Mouse (Mus musculus): ENCODE results near the gene Mt3. TPM values are rescaled to one million over a fixed set of nuclear protein-coding genes. Genes with fewer than 3 reads are reported as not detected.

The Mt3 gene
- total RNA-seq, 2 experiments from 2014 or later, result 0.78 to 1.8 TPM

DNA sequence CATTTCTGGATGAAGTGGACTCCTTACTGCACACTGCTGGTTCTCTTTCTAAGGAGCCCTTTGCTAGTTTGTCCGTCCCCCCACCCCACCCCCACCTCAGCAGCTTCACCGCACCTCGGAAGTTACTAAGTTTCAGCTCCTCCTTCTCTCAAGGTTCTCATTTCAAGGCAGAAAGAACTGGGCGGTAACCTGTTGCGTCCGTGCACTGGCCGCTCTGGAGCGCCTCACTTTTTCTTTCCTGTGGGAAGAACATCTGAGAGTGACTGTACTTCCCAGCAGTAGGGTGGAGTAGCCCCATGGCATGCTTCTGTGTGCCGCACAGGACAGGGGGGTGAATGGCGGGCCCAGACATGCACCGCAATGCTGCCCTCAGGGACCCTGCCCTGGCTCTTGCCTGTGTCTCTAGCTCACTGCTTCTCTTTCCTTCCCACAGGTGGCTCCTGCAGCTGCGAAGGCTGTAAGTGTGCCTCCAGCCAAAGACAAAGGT, 32.0 kb downstream of the Mt3 start:
- DNase-seq (ENCODE audit: low spot score), result no peak

DNA sequence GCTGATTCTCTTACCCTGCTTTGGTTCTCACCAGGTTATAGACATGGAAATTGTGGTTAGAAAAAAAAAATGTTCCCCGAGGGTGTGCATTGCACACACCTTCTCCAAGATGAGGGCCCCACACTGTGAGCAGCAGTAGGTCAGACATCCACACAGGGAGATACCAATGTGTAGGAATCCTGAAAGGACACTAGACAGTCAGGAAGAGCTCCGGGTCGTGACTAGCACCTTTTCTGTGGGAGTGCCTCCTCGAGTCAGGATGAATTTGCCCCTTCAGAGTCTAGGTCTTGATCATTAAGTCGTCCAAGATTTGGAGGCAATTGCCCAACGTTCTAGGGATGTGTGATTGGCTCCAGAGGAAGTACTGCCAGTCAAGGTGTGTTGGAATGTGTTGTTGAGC, 33.4 kb downstream of the Mt3 start:
- no peak for DNase-seq (ENCODE audit: low spot score)

DNA sequence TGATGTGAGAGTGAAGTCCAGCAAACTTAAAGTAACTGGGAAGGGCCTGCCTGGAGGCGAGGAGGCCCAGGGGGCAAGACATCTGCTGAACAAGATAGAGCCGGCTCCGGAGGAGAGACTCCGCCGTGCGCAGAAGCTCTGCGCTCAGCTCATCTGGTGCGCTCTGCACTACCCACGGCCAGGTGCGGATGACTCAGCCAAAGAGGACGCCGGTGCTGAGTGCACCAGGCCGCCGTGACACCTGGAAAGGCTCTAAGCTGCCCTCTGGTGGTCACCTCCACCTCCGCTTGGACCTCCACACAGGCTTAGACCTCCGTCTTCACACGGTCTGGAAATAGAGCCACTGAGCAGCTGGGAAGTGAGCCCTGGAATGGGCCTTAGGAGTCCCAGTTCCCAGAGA, 34.1 kb downstream of the Mt3 start:
- peak; percentile 82 for DNase-seq (ENCODE audit: low spot score)

DNA sequence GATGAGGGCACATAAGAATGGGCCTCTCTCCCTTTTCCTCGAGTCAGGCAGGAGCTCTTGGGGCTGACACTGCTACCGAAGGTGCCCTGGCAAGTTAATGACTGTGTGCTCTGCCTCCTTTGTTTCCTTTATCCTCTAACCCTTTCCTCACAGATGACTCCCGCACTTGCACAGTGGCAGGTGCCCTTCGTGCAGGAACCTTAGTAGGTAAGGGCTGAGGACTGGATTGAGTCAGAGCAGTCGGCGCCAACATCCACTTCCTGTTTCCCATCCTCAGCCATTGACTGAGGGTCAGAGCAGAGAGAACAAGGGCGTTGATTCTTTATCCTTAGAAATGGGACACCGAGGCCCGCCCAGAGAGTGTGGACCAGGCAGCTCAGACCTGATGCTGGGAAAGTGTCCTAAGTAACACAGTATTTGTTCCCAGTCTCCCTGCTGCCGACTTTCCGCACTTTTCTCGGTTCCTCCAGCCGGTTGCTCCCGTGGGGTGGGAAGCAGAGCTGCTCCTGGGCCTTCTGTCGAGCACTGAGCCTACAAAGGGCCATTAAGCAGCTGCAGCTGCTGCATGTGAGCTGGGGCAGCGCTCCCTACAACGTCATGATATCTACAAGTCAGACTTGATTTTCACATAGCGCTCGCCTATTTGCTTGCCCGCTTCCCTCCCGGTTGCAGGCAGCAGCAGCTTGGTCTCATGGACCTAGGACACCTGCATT, 35.0 kb downstream of the Mt3 start:
- no peak for DNase-seq (ENCODE audit: low spot score)

DNA sequence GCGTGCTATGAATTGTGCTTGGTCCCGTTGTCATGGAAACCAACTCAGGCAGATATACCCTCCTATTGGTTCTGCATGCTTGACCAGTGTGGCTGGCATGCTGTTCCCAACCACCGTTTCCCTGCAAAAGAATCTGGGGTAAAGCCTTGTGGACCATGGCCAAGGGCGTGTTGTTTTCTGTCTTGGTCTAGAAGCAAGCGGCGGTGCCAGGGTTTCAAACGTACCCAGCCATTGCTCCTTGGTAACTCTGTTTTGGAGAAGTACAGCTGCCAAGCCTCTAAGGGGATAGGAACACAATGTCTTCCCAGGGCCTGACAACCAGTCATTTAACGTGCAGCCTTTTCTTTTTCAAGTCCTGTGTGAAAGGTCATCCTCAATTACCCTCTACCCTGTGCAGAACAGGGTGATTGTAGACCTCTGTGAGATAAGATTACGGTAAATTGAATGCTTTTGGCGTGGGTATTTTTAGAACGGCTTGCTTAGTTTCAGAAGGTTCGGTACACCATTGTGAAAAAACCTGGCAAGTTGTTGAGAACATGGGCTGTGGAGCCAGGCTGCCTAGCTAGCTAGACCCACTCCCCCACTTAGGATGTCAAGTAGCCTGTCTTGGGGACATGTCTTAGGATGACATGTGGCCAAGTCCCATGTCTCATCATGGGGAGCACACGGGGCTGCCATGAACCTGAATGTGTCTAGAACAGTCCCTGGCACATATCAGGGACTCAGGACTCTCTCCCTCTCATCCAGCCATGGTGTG, 37.0 kb downstream of the Mt3 start:
- peak; percentile 72 for DNase-seq (ENCODE audit: low spot score)

DNA sequence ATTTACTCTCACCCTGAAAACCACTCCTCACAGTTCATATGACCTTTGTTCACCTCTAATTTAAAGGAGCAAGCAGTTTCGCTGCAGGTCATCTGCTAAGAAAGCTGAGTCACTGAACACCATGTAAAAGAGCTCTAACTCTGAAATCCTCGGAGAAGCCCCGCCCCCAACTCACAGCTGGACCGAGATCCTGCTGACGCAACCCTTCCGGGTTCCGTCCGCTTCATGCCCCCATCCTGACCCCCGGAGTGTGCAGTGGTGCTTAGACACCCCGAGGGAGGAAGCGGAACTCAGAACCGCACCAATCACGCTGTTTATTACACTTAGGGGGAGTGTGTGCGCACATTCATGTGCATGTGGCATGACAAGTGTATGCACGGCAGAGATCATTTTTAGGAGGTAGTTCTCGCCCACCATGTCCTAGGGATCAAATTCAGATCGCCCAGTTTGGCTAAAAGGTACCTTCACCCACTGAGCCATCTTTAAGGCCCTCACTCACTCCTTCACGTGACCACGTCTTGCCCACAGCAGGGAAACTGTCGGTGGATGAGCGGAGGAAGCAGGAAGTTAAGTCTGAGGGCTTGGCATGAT, 38.8 kb downstream of the Mt3 start:
- DNase-seq (ENCODE audit: low spot score), result peak; percentile 69

DNA sequence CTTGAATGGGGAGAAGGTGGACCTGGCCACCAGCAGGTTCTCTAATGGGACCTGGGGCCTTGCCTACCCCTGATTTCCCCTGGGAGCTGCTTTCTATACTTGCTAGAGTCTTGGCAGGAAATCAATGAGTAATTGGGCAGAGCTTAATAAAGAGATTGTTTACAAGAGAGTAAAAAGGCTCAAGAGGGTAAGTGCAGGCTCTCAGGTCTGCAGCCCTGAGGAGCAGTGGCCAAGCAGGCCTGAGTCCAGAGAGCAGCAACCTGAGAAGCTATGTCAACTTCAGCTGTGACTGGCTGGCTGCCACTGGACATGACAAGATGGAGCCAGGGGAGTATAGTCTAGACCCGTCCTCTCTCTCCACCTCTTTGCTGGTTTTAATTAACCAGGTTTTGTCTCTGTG, 40.5 kb downstream of the Mt3 start:
- peak; percentile 70 for DNase-seq (ENCODE audit: low spot score)

DNA sequence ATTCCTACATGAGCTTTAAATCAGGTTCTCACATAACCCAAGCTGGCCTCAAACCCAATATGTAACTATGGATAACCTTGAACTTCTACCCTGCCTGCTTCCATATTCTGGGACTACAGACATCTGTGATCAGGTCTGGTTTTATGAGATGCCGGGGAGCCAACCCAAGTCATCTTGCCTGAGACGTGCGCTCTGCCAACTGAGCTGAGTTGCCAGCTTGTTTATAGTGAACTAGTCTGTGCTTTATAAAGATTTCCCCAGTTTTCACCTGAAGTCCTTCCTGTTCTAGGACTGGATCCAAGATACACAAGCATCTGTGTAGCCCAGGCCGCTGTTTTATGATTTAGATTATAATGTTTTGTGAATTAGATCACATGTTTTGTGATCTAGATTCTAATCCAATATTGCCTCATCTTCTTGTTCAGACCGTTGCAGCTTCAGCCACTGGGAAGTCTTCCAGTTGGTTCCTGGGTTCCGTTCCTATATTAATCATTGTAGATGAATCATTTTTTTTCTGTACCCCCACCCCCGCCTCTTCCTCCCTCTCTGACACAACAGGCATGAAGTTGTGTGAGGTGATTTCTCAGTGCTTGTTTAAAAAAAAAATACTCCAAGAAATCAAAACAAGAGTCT, 42.3 kb downstream of the Mt3 start:
- peak; percentile 69 for DNase-seq (ENCODE audit: low spot score)

DNA sequence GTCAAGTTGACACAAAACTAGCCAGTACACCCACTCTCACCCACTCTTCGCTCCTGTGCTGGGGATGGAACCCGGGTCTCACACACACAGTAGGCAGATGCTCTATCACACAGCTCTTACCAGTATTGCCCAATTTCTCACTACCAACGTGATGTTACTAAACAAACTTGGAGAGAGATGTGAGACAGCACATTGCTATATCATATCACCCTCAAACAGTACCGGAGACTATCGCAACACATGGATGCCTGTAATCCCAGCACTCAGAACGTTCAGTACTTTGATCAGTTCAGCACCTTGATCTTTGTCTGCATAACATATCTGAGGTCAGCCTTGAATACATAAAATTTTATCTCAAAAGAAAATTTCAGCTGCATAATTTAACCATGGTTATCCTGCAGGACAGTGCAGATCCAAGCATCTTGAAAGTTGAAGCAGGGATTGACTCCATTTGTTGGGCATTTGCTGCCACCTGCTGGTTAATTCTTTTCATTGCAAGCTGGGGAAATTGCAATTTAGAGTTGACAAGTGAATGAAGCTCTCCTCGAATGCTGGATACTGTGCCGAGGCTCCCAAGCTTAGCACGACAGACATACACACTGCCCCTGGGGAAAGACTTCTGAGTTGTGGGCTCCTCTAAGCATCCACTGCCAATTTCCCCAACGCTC, 46.9 kb downstream of the Mt3 start:
- DNase-seq (ENCODE audit: low spot score), result peak; percentile 68

Other genes with a start within 250 kb of the Mt3 start
- gene Amfr, start 139.8 kb upstream of the Mt3 start, total RNA-seq (2021), result 100 to 1,000 TPM; 106 to 122 TPM
- 10 to 100 TPM; 10.5 to 12.3 TPM for gene Nudt21, start 115.6 kb upstream of the Mt3 start, total RNA-seq (2021)
- 10 to 100 TPM; 22.0 to 26.2 TPM for gene Ogfod1, start 115.4 kb upstream of the Mt3 start, total RNA-seq (2021)
- gene Bbs2, start 53.7 kb upstream of the Mt3 start, total RNA-seq (2021), result 1 to 10 TPM; 2.2 to 2.5 TPM
- gene Mt4, start 15.4 kb upstream of the Mt3 start, total RNA-seq (2021), result not detected
- gene Mt2, start 20.1 kb downstream of the Mt3 start, total RNA-seq (2021), result 100 to 1,000 TPM in 1 of 2 experiments, 10 to 100 TPM in 1; 18.7 to 229 TPM
- 100 to 1,000 TPM in 1 of 2 experiments, 10 to 100 TPM in 1; 22.5 to 181 TPM for gene Mt1, start 26.5 kb downstream of the Mt3 start, total RNA-seq (2021)
- 10 to 100 TPM in 1 of 2 experiments, 1 to 10 TPM in 1; 9.9 to 10.3 TPM for gene Nup93, start 62.0 kb downstream of the Mt3 start, total RNA-seq (2021)
- under 1 TPM in 1 of 2 experiments, not detected in 1; 0.18 TPM for gene Slc12a3, start 176.6 kb downstream of the Mt3 start, total RNA-seq (2021)
- gene Herpud1, start 233.8 kb downstream of the Mt3 start, total RNA-seq (2021), result 100 to 1,000 TPM; 102 to 108 TPM

Data from gastrocnemius, adult 18-20 months (tissue).